Comparison of ENCODE assay signal across 14 mouse cellular contexts in genomic region chr9:29771071-29771785, GRCm38 (mm10).
DNase-seq lines count a peak whose midpoint lies in the region; ATAC-seq and TF ChIP-seq lines count a peak whose summit lies in the region.
"Had no signal": no experiment of that assay in that cellular context is flagged by ENCODE, and none has a peak within 500 bp of the region (broad histone marks: within the 10 kb centered on the region; RNA-seq: fewer than 3 reads in every experiment).

No protein-coding gene starts in this region.

- no peaks in the 10 kb centered on the region for H3K27me3 ChIP-seq in kidney, embryonic 14.5 days (ENCODE audit: control insufficient read depth, insufficient read depth, low read length)
- H3K27me3 ChIP-seq in midbrain, embryonic 12.5 days, result no peaks in the 10 kb centered on the region
- no peaks in the 10 kb centered on the region for H3K27me3 ChIP-seq in midbrain, postnatal 0 days (ENCODE audit: insufficient read depth, low read length)
- H3K27me3 ChIP-seq in stomach, postnatal 0 days (ENCODE audit: control insufficient read depth, insufficient read depth, low read length), result no peaks in the 10 kb centered on the region
- H3K27me3 ChIP-seq: liver, embryonic 13.5 days had no signal

- no peak for TF ChIP-seq EP300 in stomach, postnatal 0 days (optimal IDR thresholded peaks at IDR 0.05)

- no peaks in the 10 kb centered on the region for H3K9me3 ChIP-seq in kidney, embryonic 14.5 days (ENCODE audit: control insufficient read depth, low read length)
- no peaks in the 10 kb centered on the region for H3K9me3 ChIP-seq in midbrain, embryonic 12.5 days
- no peaks in the 10 kb centered on the region for H3K9me3 ChIP-seq in midbrain, postnatal 0 days (ENCODE audit: low read length)
- no peaks in the 10 kb centered on the region for H3K9me3 ChIP-seq in stomach, postnatal 0 days (ENCODE audit: control insufficient read depth, low read length)
- H3K9me3 ChIP-seq: liver, embryonic 13.5 days had no signal

- H3K4me2 ChIP-seq in kidney, embryonic 14.5 days (replicated peaks; ENCODE audit: low read depth, low read length), result no peak overlapping the region; the same call in 1 of the 2 replicates
- H3K4me2 ChIP-seq in midbrain, embryonic 12.5 days (replicated peaks), result no peak overlapping the region
- H3K4me2 ChIP-seq in midbrain, postnatal 0 days (ENCODE audit: low read depth, low read length, poor library complexity, severe bottlenecking), result no peak overlapping the region
- peak overlapping the region; percentile 23; the same call in 1 of the 2 replicates for H3K4me2 ChIP-seq in stomach, postnatal 0 days (replicated peaks; ENCODE audit: low read depth)
- H3K4me2 ChIP-seq: liver, embryonic 13.5 days had no signal

- H3K4me1 ChIP-seq in kidney, embryonic 14.5 days (ENCODE audit: control insufficient read depth, insufficient read depth, low read length), result no peaks in the 10 kb centered on the region
- H3K4me1 ChIP-seq in midbrain, embryonic 12.5 days, result peaks cover 8% of the 10 kb centered on the region
- peaks cover 4% of the 10 kb centered on the region; the same call in 1 of the 2 replicates for H3K4me1 ChIP-seq in midbrain, postnatal 0 days (ENCODE audit: insufficient read depth, low read length)
- H3K4me1 ChIP-seq in stomach, postnatal 0 days (replicated peaks; ENCODE audit: control insufficient read depth, insufficient read depth), result no peaks in the 10 kb centered on the region
- H3K4me1 ChIP-seq: liver, embryonic 13.5 days had no signal

- no peak overlapping the region for H3K9ac ChIP-seq in kidney, embryonic 14.5 days (ENCODE audit: low read depth, low read length)
- no peak overlapping the region for H3K9ac ChIP-seq in midbrain, embryonic 12.5 days (replicated peaks)
- H3K9ac ChIP-seq in midbrain, postnatal 0 days (replicated peaks; ENCODE audit: low read length, poor library complexity, severe bottlenecking), result no peak overlapping the region
- no peak overlapping the region for H3K9ac ChIP-seq in stomach, postnatal 0 days (ENCODE audit: low read length)
- H3K9ac ChIP-seq: forebrain, postnatal 0 days; liver, embryonic 13.5 days had no signal

- peak; percentile 46; the same call in 1 of the 2 replicates for ATAC-seq in kidney, embryonic 14.5 days (ENCODE audit: low FRiP score, low TSS enrichment)
- no peak for ATAC-seq in midbrain, embryonic 12.5 days (ENCODE audit: low FRiP score, low read depth)
- no peak for ATAC-seq in midbrain, postnatal 0 days (ENCODE audit: low FRiP score)
- no peak for ATAC-seq in stomach, postnatal 0 days (ENCODE audit: low FRiP score, low TSS enrichment)
- ATAC-seq: forebrain, postnatal 0 days had no signal

- H3K27ac ChIP-seq in kidney, embryonic 14.5 days (ENCODE audit: low read depth, low read length), result no peak overlapping the region
- H3K27ac ChIP-seq in midbrain, embryonic 12.5 days (replicated peaks), result peak overlapping the region; percentile 42
- H3K27ac ChIP-seq in midbrain, postnatal 0 days (ENCODE audit: low read depth, low read length), result no peak overlapping the region
- no peak overlapping the region for H3K27ac ChIP-seq in stomach, postnatal 0 days (replicated peaks)
- H3K27ac ChIP-seq: liver, embryonic 13.5 days had no signal

- DNase-seq in heart, adult 11 months, result peak; percentile 64
- no peak for DNase-seq in heart, postnatal 25 days (ENCODE audit: low spot score)
- DNase-seq in kidney, postnatal 10 days, result no peak
- no peak for DNase-seq in midbrain, postnatal 0 days (ENCODE audit: low spot score)
- DNase-seq in stomach, postnatal 0 days (ENCODE audit: low spot score), result no peak
- DNase-seq in thymus, postnatal 4 days, result no peak
- DNase-seq: adrenal gland, postnatal 36 days; cerebellum, adult 11 months; forebrain, postnatal 0 days; gastrocnemius, postnatal 36 days; liver, embryonic 13.5 days; thymus, adult 18-20 months had no signal

- H3K4me3 ChIP-seq in kidney, embryonic 14.5 days (ENCODE audit: low read length), result no peak overlapping the region
- no peak overlapping the region for H3K4me3 ChIP-seq in midbrain, embryonic 12.5 days
- H3K4me3 ChIP-seq in midbrain, postnatal 0 days (ENCODE audit: low read depth, low read length), result no peak overlapping the region
- no peak overlapping the region for H3K4me3 ChIP-seq in stomach, postnatal 0 days (ENCODE audit: low read depth, low read length)
- H3K4me3 ChIP-seq: liver, embryonic 13.5 days had no signal

- no peaks in the 10 kb centered on the region for H3K36me3 ChIP-seq in kidney, embryonic 14.5 days (ENCODE audit: control insufficient read depth, insufficient read depth, low read length)
- no peaks in the 10 kb centered on the region for H3K36me3 ChIP-seq in midbrain, embryonic 12.5 days
- H3K36me3 ChIP-seq in midbrain, postnatal 0 days (ENCODE audit: insufficient read depth, low read length), result no peaks in the 10 kb centered on the region
- no peaks in the 10 kb centered on the region for H3K36me3 ChIP-seq in stomach, postnatal 0 days (ENCODE audit: control insufficient read depth, insufficient read depth, low read length)
- H3K36me3 ChIP-seq: liver, embryonic 13.5 days had no signal

- no peak for TF ChIP-seq CTCF in midbrain, postnatal 0 days (IDR thresholded peaks at IDR 0.05)
- no peak for TF ChIP-seq CTCF in stomach, postnatal 0 days (IDR thresholded peaks at IDR 0.05; ENCODE audit: low read depth)

- WGBS in kidney, embryonic 14.5 days, result 57% methylated on average over 23 of the region's 23 CpGs
- 78% methylated on average over 23 of the region's 23 CpGs for WGBS in midbrain, embryonic 12.5 days
- 65% methylated on average over 23 of the region's 23 CpGs for WGBS in midbrain, postnatal 0 days
- WGBS in stomach, postnatal 0 days, result 45% methylated on average over 23 of the region's 23 CpGs

- intact Hi-C loops in heart, postnatal 25 days (cut with DNase I), result no loop called here
